Mouse (Mus musculus): ENCODE data around the gene Noct.

DNA sequence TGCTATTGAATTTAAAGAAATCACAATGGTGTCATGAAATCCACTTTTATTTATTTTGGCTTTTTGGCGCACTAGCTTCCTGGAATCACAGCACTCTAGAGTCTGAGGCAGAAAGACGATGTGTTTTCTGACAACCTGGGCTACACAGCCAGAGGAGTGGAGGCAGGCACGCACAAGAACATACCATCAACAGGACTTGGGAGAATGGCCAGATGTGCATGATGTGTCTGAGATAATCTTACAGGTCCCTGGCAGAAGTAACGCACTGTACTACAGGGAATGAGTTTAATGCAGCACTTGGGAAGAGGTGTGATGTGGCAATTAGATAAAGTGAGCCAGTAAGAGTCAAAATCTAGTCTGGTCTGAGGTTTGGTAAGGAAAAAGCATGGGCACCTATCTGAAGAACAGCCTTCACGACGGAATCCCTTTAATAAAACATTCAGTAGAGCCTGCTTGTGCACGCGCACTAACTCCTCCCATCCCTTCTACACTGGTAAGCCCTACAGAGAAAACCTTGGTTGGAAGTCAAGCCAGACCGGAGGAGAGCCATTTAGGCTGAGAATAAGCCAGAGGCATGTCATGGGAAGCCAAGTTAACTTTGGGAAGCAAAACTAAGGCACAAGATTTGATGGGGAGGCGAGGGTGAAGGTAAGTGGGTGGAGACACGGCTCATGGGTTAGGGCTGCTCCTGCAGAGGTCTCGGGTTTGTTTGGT lies 28.6 kb downstream of the Noct start:
- TF ChIP-seq POLR2A (IDR thresholded peaks at IDR 0.05; ENCODE audit: borderline replicate concordance, extremely low read depth, low read depth, low read length) (no peak), CTCF (IDR thresholded peaks at IDR 0.05; ENCODE audit: insufficient read depth, low read length) (no peak)
